Mouse (Mus musculus) MEL (cell line): ENCODE results near the gene Sqor.

ENCODE experiments used
- E2F4 ChIP-seq: IDR thresholded peaks from 2 replicates; pipeline ENCODE4 v1.6.1; 2011; ENCODE audit warnings: low read depth, low read length, improper control_type of control experiment, borderline replicate concordance
- POLR2A ChIP-seq, 2 experiments: IDR thresholded peaks; 2 replicates each; pipeline ENCODE4 v1.6.1; 2011 to 2012; ENCODE audit warnings: low read length in 2 of 2, mild to moderate bottlenecking in 2 of 2, control low read depth in 1 of 2, improper control_type of control experiment in 1 of 2, low read depth in 1 of 2, moderate library complexity in 1 of 2; ENCODE audit not compliant: control insufficient read depth in 1 of 2, insufficient read depth in 1 of 2, poor library complexity in 1 of 2

DNA sequence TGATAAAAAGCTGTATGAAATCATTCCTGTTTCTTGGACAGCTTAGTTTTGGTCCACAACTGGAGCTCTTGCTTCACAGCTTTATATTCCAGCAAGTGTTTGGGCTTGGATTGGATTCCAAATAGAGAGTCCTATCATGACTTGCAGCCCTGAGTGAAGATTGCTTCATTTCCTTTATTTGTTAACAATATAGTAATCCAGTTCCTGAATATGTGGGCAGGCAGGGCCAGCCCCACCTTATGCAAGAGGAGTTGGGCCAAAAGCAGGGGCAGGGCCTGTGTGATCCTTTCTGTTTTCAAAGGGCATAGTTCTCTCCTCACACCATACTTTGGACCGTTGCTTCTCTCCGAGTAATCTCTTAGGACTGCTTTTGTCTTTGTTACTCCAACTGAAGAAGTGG lies 6.0 kb downstream of the Sqor start:
- TF ChIP-seq E2F4 (no peak), POLR2A (IDR thresholded peaks at IDR 0.05; ENCODE audit: control insufficient read depth in 1 of 2, insufficient read depth in 1 of 2, low read depth in 1 of 2, low read length in 2 of 2, poor library complexity in 1 of 2) (no peak)
